Mouse (Mus musculus) forelimb bud, embryonic 11.5 days (tissue): ENCODE data around the gene Fam214a.
A peak's percentile ranks its signal among the peaks of the same experiment; 100 is the strongest.

ENCODE experiments used
- DNase-seq: peaks from one replicate; pipeline ENCODE4 v3.0.0-alpha.2; 2012; ENCODE audit warnings: low read depth, low spot score

The Fam214a gene

DNA sequence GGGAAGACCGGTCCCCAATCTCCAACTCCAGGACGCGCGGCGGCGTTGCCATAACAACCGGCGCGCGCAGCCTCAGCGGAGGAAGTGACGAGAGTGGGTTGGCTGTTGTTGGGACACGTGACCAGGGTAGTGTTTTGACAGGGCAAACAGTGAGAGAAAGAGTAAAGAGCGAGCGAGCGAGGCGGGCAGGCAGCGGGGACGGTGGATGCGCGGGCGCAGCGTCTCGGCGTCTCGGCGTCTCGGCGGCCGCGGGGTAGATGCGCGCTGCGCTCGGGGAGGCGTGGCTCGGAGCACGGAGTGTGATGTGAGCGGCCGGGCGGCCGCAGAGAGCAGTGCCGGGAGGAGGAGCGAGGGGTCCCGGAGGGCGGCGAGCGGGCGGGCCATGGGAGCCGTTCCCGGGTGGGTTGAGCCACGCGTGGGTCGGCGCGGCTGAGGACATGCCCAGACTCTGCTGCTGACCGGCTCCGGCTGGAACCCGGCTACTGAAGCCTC lies at the start of gene Fam214a:
Gene Fam214a, plus strand, starts transcription at position 129 of the 492 bp plus-strand sequence.
- DNase-seq = peak; percentile 91

DNA sequence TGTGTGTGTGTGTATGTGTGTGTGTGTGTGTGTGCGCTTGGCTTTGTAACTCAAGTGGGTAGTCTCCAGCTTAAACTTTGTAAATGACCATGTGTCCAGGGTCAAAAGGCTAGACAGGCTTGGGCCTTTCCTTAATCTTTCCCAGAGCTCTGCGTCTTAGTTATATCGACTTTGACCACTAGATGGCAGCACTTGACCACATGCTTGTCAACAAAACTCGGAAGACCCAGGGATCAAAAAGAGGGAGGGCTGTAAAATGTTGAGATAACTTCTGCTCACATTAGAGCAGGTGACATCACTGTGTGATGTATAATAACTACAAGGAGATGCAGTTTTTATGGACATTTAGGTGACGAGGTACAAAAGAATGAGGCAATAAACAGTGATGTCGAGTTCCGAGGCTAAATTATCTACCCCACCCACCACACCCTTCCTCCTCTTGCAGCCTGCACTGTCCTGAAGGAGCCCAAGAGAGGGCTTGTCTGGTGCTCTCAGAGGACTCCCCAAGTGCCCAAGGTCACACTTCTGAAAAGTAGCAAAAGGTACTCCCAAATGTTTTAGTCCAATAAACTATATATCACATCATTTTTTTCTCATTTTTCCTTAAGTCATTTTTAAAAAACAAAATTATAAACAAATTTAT lies 47.7 kb upstream of the Fam214a start:
- DNase-seq = peak; percentile 80

DNA sequence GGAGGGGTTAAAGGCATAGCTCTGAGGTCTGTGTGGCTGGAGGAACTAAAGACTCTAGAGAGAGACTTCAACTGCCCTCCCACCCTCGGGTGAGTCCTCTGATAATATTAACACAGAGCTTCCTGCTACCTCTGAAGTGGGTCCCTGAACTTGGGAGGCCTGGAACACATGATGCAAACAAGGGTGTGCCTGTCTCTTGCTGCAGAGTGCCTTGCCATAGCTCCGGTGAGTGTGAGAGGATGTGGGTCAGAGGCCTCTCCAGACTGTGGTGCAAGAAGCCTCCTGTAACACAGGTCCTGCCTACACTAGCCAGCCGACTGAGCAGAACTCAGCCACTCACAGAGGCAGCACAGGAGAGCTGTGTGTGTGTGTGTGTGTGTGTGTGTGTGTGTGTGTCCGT lies 45.7 kb upstream of the Fam214a start:
- no peak for DNase-seq

DNA sequence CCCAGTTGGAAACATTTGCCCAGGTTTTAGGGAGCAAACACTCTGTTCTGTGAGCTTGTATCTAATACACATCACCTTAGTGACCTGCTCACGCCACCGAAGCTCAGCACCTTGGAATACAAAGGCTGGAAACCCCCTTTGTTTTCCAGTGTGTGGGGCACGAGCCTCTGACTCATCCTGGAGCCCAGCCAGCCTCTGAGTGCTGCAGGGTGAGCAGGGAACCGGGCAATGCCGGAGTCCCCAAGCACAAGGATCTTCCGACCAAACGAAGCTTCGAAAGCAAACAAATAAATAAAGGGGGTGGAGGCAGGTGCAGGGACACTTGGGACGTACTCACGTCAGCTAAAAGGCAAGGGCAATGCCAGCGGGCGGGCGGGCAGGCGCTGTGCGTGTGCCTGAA lies 43.4 kb upstream of the Fam214a start:
- no peak for DNase-seq

DNA sequence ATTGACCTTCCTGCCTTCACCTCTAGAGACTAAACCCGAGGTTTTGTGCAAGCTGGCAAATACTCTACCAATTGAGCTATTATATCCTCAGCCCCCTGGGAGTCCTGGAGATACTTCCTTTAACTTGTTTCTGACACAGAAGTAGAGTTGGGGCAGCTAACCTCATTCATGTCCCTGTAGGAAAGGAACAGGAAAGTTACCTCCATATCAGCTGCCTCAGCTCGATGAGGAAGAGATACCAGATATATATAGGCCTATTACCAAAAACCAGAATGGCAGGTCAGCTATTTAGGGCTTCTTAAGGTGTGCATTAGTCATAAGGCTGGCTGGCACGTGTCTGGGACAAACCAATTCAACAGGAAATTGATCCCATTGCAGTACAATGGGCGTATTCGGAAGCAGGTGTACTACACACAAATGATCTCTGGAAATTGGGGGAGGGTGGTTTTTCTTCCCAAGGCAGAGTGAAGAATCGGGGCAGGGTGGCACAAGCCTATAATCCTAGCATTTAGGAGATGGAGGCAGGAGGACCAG lies 42.4 kb upstream of the Fam214a start:
- no peak for DNase-seq

DNA sequence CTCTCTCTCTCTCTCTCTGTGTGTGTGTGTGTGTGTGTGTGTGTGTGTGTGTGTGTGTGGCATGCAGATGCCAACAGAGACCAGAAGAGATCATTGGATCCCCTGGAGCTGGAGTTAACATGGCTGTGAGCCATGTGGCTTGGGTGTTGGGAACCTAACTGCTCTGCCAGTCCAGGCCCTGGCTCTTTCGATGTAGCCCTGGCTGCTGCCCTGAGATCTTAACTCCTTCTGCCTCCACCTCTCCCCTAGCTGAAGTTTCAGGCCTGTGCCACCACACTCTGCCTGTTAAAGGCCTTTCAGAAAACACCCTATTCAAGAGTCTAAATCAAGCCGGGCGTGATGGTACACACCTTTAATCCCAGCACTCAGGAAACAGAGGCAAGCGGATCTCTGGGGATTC lies 41.3 kb upstream of the Fam214a start:
- no peak for DNase-seq

DNA sequence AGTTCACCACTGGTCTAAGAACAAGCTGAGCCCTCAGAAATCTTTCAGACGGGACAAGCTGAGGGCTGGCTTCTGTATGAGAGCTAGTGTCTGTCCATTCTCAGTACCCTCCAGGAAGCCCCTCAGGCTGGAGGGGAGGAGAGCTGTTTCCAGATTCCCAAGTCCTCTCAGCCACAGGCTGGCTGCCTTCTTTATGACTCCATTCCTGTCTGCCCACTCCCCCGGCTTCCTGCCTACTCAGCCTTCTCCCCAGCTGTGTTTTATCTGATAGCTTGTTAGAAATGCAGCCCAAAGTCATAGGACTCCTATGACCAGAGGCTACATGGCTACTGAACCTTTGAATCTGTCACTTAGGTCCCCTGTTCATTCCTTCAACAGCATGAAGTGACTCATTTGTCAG lies 40.8 kb upstream of the Fam214a start:
- peak; percentile 23 for DNase-seq

DNA sequence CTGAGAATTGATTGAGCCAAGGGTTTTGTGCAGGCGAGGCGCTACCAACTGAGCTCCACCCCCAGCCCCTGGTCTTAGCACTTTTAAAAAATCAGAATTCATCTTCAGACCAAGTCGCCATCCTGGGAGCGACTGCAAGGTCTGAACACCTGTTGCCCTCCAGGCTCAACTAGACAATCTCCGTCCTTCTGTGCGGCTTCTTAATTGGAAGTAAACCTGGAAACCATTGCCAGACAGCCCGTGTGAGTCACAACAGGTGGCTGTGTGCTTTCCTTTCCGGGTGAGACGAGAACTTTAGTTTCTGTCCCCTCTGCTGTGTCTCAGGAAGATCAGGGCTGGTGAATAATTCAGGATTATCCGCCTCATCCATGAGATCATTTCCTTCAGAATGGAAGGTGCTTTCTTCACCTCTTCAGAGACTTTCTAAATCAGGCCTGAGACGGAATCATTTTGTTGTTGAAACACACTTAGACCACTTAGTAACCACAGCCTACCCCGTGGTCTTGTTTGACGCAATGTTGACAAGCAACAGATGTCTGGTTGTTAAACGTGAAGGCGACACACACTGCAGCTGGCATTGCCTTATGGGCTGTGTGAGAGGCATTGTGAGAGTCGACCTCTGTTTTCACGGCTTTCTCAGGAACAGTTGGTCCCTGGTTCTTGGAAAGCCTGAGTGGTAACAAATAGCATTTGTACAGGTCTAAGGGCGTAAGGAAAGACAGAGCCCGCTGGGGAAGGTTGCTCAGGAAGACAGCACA lies 39.9 kb upstream of the Fam214a start:
- DNase-seq = peak; percentile 71

DNA sequence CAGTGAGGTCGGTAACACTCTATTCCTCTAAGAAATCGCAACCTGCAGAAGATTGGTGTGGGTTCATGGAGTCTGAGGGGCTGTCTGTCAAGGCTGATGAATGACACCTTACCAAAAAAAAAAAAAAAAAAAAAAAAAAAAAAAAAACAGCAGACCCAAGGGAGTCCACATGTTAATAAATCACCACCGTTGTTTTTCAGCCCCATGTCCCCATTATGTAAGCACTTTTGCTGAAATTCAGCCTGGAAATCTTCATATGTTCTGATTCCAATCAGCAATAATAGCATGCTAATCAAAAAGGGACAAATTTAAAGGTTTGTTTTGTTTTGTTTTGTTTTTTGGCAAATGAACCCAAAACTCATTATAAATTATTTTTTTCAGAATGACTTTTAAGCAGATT lies 37.1 kb upstream of the Fam214a start:
- DNase-seq = no peak

DNA sequence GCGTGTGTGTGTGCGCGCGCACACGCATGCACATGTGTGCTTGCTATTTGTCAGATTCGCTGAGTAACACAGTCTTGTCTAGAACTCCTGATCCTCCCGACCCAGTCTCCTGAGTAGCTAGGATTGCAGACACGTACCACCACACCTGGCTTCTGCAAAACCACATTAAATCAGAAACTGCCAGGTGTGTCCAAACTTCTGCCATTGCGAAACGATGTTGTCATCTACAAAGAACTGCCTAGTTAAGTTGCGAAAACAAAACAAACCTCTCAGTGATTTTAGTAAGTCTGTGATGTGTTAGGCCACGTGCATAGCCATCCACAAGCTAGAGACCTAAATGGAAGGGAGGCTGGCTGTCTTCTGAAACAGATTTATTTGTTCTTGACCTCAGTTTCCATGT lies 32.2 kb upstream of the Fam214a start:
- no peak for DNase-seq

DNA sequence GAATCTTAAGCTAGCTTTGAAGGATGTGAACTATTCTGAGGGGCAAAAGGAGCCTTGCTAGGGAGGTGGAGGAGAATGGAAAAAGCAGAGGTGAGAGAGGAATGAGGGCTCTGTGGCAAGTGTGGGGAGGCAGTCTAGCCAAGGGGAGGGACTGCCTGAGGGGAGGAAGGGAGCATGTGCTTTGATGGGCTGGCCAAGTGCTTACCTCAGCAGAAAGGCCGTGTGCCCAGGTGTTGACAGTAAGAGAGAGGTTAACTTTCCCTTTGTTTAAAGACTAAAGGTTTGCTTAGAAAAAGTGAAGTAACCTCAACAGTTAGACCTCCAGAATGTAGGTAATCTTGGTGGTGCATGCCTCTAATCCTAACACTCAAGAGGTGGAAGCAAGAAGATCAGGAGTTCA lies 31.3 kb upstream of the Fam214a start:
- no peak for DNase-seq

DNA sequence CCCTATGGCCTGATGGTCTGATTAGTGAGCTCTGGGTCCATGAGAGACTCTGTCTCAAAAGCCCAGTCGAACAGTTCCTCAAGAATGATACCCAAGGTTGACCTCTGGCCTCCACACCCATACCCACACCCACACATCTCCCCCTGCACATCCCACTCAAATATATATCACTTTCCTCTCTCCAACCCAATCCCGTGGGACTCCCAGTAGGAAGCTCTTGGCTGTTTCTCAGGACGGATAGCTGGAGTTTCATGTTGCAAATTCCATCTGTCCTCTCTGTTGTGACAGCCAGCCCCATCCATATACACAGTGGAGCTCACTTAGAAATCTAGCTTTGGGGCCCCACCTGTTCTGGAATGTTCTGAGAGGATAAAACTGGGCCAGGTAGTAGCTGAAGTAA lies 29.8 kb upstream of the Fam214a start:
- no peak for DNase-seq

DNA sequence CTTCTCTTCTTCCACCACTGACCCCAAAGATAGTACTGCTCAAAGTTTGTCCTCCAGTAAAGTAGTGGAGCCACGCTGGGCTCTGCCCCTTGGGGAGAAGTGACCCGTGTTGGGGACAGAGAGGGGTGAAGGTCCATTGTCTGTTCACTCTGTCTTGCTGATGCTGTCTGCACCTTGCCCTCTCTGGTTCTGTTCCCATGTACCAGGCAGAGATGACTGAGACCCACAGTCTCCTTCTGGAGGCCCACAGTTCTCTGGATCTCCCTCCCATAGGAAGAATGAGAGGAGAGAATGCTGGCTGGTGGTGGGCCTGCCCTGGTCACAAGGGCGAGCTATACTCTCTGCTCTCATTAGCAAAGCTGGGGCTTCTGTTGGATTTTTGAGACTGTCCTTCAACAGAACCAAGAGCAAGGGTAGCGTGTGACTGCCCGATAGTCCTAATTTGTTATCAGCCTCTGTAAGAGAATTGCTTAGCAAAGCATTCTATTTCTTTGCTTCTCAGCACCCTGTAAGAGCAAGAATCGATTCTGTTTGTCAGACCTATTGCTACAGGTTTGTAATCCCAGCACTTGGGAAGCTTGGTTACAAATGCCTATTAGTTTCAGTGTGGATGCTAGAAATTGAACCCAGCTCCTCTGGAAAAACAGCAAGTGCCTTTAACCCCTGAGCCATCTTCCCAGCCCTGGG lies 29.2 kb upstream of the Fam214a start:
- no peak for DNase-seq

DNA sequence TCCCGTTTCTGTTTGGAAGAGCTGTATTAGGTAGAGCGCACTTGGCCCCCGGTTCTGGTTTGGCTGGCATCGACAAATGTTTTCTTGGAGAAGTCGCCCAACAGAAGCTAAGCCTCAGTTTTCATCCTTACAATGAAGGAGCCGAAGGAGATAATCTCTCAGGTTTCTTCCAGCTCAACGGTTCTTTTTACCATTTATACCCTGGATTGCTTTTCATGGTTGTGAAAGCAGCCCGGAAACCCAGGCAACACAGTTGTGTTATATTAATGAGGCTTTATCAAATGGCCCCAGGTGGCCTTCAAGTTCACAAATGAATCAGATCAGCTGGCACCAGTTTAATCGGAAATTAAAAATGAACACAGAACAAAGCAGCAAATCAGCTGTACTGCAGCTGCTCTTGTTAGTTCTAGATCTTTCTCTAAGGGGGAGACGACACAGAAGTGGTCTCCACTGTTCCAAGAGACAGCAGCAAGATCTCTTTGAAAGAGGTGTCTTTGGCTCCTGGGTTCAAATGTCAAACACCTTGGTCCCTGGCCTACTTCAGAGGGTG lies 27.4 kb upstream of the Fam214a start:
- DNase-seq = no peak

DNA sequence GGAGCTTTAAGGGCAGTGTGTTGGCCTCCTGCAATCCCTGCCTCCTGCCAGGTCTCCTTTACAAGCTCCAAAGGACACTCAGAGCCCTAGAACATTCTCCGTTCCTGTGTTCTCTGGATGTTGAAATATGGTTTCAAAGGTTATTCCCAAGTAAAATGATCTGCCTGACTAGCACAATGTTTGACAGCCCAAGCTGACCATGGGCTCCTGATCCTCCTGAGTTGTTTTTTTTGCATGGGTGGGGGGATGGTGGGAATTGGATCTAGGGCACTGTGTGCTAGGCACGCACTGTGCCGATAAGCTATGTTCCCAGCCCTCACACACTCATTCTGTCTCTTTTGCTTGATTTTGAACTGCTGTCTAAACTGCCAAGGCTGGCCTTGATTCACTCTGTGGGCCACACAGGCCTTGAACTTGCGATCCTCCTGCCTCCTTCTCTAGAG lies 22.7 kb upstream of the Fam214a start:
- DNase-seq = no peak

DNA sequence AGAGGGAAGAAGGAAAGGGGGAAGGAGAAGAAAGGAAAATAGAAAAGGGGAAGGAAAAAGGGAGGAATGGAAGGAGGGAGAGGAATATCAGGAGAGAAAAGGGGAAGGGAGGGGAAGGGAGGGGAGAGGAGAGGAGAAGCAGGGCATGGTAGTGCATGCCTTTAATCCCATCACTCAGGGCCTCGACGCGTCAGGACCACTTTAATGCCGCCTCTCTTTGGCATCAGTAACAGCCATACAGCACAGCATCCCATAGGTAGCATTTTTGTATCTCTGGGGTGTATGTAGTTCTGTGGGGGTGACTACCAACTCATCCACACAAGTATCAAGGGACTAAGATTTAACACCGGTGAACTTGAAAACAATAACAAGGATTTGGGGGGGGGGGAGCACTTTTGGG lies 22.0 kb upstream of the Fam214a start:
- no peak for DNase-seq

DNA sequence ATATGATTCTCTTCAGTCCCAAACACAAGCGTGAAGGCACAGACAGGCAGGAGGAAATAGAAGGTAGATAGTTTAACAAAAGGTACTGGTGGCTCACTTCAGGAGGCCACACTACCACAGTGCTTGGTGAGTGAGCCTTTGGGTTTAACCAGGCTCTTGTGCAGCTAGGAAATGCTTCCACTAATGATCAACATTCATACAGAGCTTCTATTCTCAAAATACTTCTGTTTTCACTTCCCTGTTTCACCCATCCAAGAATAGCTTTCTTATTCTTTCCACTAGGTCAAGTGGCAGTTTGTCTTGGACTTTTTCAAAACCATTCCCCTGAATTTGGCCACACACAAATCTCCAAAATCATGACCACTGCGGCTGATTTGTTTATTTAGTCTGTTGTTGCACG lies 17.4 kb upstream of the Fam214a start:
- no peak for DNase-seq

DNA sequence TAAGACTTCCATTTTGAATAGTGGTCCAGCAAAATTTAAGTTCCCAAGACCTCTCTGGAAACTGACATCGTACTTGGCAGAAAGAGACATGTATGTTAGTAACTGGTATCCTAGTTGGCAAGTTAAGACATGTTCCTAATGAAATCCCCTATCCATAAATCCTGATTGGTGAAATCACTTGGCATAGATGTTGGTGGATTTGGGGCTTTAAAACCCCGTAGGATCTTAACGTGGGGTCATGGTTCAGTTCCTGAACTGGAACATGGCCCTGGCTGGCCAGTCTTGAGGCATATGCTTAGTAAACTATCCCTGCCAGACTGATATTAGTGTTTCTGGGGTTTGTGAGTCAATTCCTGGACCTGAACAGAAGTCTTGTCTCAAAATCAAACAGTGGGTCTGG lies 14.9 kb upstream of the Fam214a start:
- no peak for DNase-seq

DNA sequence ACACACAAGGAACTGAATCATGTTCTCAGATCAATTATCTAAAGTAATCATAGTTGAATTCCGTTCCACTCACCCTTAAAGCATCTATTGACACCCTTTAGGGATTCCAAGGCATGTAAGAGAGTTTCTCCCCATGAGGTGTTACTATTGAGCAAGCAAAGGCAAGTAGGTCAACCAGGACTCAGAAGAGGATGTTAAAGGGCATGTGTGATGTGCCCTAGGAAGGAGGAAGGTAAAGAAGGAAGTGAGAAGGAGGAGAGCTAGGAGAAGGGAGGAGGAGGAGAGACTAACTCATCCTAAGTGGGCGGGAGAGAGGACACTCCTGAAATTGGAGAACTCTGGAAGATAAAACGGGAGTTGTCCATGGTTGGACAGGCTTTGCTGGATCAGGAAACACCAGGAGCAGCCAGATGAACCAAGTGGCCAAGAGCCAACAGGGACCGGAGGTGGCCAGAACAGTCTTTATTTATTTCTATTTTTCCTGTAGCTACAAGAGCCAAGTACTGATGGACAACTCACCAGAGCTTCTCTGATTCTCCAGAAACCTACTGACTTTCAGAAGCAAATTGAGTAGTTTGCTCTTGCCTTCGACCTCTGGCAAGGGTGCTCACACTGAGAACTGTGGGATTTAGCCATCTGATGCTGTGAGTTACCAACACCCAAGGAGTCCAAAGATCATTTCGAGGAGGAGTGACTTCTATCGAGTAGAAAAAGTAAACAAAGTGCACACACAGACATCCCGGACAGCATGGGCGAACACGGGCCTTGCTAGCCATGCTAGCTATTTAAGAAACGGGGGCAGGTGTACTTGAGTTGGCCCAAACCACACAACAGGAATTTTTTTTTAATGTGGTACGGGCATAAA lies 13.8 kb upstream of the Fam214a start:
- DNase-seq = no peak

DNA sequence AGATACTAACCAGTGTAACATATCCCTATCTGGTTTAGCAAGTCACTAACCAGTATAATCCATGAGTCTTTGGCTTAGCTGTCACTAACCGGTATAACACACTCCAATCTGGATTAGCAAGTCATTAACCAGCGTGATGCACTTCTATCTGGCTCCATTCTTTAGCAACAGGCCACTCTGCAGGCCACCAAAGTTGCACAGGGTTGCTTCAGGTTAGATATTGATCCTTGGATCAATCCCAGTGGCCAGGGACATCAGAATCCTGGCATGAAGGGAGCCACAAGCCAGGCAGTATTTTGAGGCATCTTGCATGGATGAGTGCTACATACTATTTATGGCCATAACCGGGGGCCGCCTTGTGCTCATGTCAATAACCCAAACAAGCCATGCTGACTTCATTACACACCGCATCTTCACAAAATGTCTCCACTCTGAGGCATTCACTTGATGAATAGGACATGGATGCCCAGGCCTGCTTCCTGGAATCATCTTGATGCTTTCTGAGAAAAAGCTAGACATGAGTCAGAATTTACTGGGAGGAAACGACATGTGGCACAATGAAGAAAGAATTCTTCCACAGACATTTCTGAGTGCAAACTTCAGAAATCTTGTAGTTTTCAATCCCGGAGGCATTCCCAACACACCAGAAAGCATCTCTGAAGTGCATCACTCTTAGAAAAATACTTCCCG lies 5.8 kb upstream of the Fam214a start:
- no peak for DNase-seq

DNA sequence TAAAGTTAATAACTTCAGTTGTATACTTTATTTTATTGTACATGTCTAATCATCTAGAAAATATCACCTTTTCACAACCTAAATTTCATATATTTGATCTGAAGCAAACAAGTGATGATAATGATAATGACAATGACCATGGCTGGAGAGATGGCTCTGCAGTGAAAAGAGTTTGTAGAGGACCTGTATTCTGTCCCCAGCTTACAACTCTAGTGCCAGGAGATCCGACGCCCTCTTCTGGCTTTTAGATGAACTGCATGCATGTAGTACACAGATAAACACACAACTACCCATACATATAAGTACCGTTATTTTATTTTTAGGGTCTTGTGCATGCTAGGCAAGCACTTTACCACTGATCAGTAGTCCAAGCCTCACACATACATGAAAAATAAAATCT lies 1.2 kb upstream of the Fam214a start:
- DNase-seq = no peak
